Mouse (Mus musculus) embryo, embryonic 11 days (tissue): Measurements from ENCODE around the gene Apex2.
"Not testable (repeated sequence)": the region's sequence is repeated elsewhere in the genome, so short reads cannot be mapped to it uniquely, and the experiment has no call there.

Source experiments
- DNase-seq: peaks from one replicate; pipeline ENCODE4 v3.0.0-alpha.2; 2015

Apex2 gene

GRCm38 (mm10) chrX:150589696-150590095, at the start of gene Apex2:
Gene Apex2, minus strand, starts transcription at chrX:150589868.
- DNase-seq, result no peak

- no peak for DNase-seq
These were observed 46.8 kb upstream of the Apex2 start for GRCm38 (mm10) chrX:150636421-150636820.

GRCm38 (mm10) chrX:150598882-150599281, 9.2 kb upstream of the Apex2 start:
- no peak for DNase-seq

GRCm38 (mm10) chrX:150595016-150595760, 5.5 kb upstream of the Apex2 start:
- no peak for DNase-seq

- no peak for DNase-seq
These were observed 4.5 kb upstream of the Apex2 start for GRCm38 (mm10) chrX:150594176-150594575.

DNA sequence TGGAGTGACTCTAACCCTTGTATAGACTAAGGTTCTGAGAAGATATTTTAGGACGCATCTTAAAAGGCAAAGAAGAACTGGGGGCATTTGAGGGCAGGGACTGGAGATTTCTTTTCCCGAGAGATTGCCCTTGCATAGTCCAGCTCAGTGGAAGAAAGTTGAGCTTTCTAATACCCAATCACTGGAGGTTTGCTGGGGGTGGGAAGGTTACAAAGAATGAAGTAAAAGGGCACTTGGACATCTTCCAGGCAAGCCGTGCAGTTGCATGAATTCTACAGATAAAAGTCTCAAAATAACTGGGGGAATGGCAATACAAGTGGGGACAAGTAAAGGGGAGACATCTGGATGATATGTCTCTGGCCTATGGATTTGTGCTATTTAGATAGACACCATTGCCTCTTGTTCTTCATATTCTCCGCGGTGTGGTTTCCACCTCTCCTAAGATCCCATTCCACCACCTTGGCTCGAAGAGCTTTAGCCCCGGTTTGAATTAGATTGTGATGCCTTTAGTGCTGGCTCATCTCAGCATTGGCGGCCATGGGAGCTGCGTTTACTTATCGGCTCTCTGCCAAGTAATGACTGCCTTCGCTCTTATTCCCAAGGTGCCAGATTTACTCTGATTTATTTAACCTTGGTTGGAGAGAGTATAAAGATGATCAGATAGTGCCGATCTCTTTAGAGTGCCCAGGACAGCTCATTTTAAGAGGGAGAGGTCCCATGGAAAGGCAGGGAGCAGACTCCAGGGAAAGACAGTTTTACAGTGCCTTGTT, 3.8 kb upstream of the Apex2 start:
- DNase-seq, result no peak

DNA sequence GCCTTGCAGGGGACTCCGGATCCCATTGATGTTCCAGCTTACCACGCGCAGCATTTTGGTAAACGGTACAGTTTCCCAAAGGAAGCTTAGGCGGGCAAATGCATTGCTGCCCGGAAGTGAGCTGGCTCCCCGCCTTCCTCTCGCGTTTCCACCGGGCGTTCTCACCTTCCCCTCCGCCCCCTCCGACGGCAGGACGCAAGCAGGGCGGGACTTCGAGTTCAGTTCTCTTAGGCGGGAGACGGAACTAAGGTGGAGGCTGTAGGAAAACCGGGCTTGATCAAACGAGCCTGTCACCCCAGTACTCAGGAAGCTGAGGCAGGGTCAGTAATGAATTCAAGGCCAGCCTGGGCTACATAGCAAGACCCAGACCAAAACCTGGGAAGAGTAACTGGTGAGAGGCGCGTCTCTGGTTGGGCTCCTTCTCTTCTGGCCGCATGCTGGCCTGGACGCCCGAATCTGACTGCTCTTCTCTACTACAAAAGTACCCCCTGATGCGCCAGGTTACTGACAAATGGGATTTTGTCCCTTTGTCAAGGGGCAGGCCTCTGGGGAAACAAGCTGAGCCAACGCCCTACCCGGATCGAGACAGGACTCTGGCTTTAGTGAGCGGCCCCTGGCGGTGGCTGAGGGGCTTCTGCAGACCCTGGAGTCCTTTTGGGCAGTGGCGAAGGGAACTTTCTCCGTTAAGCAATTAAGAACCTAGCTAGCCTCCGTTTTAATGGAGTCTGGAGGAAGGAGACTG, 1.5 kb downstream of the Apex2 start, which contains the start of gene Pfkfb1:
TSS of gene Pfkfb1 (plus strand) at position 207 of the 742 bp plus-strand sequence.
- DNase-seq, result peak; percentile 89

DNA sequence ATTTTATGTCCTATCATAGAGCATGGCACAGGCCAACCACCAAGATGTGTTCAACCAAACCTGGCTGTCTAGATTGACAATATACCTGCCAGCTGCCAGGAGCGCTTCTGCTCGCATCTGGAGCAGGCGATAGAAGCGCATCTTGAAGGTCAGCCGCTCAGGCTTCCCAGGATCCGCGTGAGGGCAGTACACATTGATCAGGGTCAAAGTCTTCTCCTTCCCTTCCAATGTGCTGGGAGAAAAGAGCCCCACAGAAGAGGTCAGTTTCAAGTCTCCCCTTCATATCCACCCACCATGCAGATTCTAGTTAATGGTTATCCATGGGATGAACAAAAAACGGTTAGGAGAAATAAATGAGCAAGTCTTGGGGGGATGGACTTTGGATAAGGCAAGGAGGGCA, 4.6 kb downstream of the Apex2 start:
- no peak for DNase-seq

DNA sequence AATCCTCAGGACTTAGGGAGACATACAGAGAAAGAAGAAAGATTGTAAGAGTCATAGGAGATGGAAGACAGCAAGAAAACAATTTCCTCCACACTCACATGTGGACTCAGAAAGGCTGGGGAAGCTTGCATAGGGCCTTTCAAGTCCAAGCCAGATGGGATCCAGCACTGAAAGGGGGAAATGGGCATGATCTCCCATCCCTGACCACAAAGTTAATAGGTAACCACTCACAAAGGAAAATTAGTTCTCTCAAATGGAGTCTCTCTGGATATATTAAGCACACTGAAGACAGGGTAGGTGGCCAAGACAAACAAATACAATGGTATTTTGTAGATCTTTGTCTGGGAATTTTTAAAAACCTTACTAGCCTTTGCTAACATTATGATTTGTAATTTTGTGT, 7.7 kb downstream of the Apex2 start:
- DNase-seq, result no peak

DNA sequence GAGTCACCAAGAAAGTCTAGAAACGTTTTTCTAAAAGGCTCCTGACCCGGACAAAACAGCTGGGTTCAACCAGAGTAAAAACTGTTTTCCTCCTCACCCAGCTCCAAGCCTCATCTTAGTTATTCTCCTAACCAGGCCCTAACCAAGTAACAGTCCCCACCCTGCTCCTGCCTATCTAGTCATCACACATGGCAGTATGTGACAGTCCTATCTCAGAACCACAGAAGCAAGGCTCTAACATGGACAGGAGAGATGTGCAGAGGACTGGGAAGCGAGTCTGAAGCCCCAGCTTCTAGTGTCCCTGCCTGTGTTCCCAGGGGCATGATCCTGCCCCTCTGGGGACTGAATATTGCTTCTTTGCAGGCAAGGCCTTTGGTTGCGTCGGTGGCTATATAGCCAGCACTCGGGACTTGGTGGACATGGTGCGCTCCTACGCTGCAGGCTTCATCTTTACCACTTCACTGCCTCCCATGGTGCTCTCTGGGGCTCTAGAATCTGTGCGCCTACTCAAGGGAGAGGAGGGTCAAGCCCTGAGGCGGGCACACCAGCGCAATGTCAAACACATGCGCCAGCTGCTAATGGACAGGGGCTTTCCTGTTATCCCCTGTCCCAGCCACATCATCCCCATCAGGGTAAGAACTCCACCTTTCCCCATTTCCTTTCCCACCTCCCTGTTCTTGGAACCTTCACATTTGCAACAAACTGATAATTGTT, 24.9 kb downstream of the Apex2 start:
- no peak for DNase-seq

- DNase-seq, result no peak
These were observed 35.6 kb downstream of the Apex2 start for GRCm38 (mm10) chrX:150554032-150554431.

DNA sequence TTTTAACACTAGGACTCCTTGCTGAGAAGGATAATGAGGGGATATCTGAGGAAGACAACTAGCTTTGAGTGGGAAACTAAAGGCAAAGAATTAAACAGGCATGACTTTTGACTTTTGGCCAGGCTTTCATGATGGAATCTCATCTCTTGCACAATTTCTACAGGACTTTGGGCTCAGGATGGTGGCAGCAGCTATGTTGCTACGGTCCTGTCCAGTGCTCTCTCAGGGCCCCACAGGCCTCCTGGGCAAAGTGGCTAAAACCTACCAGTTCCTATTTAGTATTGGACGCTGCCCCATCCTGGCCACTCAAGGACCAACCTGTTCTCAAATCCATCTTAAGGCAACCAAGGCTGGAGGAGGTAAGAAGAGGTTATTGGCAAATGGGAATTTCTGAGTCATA, 37.7 kb downstream of the Apex2 start:
- DNase-seq, result no peak

- no peak for DNase-seq
These were observed 40.0 kb downstream of the Apex2 start for GRCm38 (mm10) chrX:150549639-150550038.

- no peak for DNase-seq
These were observed 42.4 kb downstream of the Apex2 start, which contains the start of gene Alas2 for GRCm38 (mm10) chrX:150547239-150547638. Gene Alas2, plus strand, starts transcription at chrX:150547375.

DNA sequence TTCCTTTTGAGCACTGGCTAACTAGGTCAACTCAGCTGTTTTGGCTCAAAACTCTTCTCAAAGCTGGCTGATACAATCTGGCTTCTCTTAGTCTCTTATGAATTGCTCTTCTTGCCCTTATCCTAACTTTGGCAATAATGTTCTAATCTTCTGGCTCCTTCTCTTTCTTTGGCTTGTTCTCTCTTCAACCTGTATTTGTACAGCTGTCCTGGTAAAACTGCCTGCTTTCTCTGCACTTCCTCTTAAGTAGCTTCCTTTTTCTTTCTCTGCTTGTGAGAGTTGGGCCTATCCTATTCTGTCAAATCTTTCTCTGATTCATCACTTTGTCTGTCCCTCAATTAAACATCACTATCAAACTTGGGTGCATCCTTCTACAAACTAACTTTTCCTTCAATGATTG, 48.0 kb downstream of the Apex2 start:
- DNase-seq, result no peak

- no peak for DNase-seq
These were observed 49.6 kb downstream of the Apex2 start for GRCm38 (mm10) chrX:150540111-150540510.

- DNase-seq, result no peak
These were observed 73.2 kb downstream of the Apex2 start for GRCm38 (mm10) chrX:150516477-150516876.

DNA sequence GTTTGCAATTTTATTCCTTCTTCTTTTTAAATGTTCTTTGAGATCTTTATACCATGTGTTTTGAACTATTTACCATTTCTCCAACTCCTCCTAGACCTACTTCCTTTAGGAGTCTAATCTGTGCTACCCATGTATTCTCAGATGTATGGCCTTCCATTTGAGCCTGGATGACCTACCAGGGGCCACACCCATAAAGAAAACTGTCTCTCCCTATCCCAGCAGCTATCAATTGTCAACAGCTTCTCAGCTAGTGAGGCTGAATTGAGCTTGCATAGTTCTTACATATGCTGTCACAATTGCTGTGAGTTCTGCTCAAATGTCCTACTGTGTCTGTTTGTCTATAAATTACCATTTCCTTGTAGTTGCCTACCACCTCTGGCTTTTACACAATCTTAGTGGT, 73.7 kb downstream of the Apex2 start:
- no peak for DNase-seq

GRCm38 (mm10) chrX:150514127-150514526, 75.5 kb downstream of the Apex2 start:
- no peak for DNase-seq

- peak; percentile 7 for DNase-seq
These were observed 78.4 kb downstream of the Apex2 start for GRCm38 (mm10) chrX:150511274-150511673.

GRCm38 (mm10) chrX:150510631-150511030, 79.0 kb downstream of the Apex2 start:
- peak; percentile 28 for DNase-seq

GRCm38 (mm10) chrX:150508696-150509095, 81.0 kb downstream of the Apex2 start:
- DNase-seq, result no peak

- DNase-seq, result not testable (repeated sequence)
These were observed 101.9 kb downstream of the Apex2 start for GRCm38 (mm10) chrX:150487811-150488210.
